Mouse (Mus musculus): ENCODE measurements around the gene Rundc3a. TPM values are rescaled to one million over a fixed set of nuclear protein-coding genes. Genes with fewer than 3 reads are reported as not detected.

The Rundc3a gene
- total RNA-seq, 2 experiments from 2014 or later: not detected

GRCm38 (mm10) chr11:102392441-102393237 is 564 bp upstream of the Rundc3a start:
- DNase-seq (ENCODE audit: low spot score): no peak

GRCm38 (mm10) chr11:102393719-102394420 is 667 bp downstream of the Rundc3a start:
- no peak for DNase-seq (ENCODE audit: low spot score)

GRCm38 (mm10) chr11:102394421-102395124 is 1.4 kb downstream of the Rundc3a start:
- no peak for DNase-seq (ENCODE audit: low spot score)

- no peak for DNase-seq (ENCODE audit: low spot score)
Observed at GRCm38 (mm10) chr11:102395250-102395649, 2.0 kb downstream of the Rundc3a start.

- no peak for DNase-seq (ENCODE audit: low spot score)
Observed at GRCm38 (mm10) chr11:102396263-102396662, 3.1 kb downstream of the Rundc3a start.

- DNase-seq (ENCODE audit: low spot score): no peak
Observed at GRCm38 (mm10) chr11:102396671-102397141, 3.5 kb downstream of the Rundc3a start.

- DNase-seq (ENCODE audit: low spot score): no peak
Observed at GRCm38 (mm10) chr11:102398007-102398825, 5.0 kb downstream of the Rundc3a start.

GRCm38 (mm10) chr11:102399107-102399506 is 5.9 kb downstream of the Rundc3a start:
- DNase-seq (ENCODE audit: low spot score): no peak

- DNase-seq (ENCODE audit: low spot score): no peak
Observed at GRCm38 (mm10) chr11:102399610-102400072, 6.4 kb downstream of the Rundc3a start.

GRCm38 (mm10) chr11:102400513-102401084 is 7.4 kb downstream of the Rundc3a start:
- no peak for DNase-seq (ENCODE audit: low spot score)

- DNase-seq (ENCODE audit: low spot score): no peak
Observed at GRCm38 (mm10) chr11:102401898-102402500, 8.8 kb downstream of the Rundc3a start.

- no peak for DNase-seq (ENCODE audit: low spot score)
Observed at GRCm38 (mm10) chr11:102403657-102404056, 10.5 kb downstream of the Rundc3a start.

- no peak for DNase-seq (ENCODE audit: low spot score)
Observed at GRCm38 (mm10) chr11:102404161-102405010, 11.2 kb downstream of the Rundc3a start.

- DNase-seq (ENCODE audit: low spot score): no peak
Observed at GRCm38 (mm10) chr11:102405544-102406285, 12.5 kb downstream of the Rundc3a start.

GRCm38 (mm10) chr11:102406401-102406800 is 13.2 kb downstream of the Rundc3a start:
- DNase-seq (ENCODE audit: low spot score): no peak

- peak; percentile 91 for DNase-seq (ENCODE audit: low spot score)
Observed at GRCm38 (mm10) chr11:102406900-102407833, 14.0 kb downstream of the Rundc3a start.

- DNase-seq (ENCODE audit: low spot score): no peak
Observed at GRCm38 (mm10) chr11:102407834-102408215, 14.6 kb downstream of the Rundc3a start, which contains the start of gene Slc25a39. TSS of gene Slc25a39 (minus strand) at chr11:102407946.
